Mouse (Mus musculus) heart, embryonic 14.5 days (tissue): Measurements from ENCODE around the gene Snx29. TPM values are rescaled to one million over a fixed set of nuclear protein-coding genes. Genes with fewer than 3 reads are reported as not detected.

Source experiments
- ATAC-seq: fragments of 200-750 bp; cut with Nextera tagmentation; 2 replicates; pipeline ENCODE4 v1.8.0; 2017; ENCODE audit warnings: low read depth, moderate TSS enrichment; ENCODE audit not compliant: insufficient number of reproducible peaks, insufficient read depth, low FRiP score
- H3K27ac ChIP-seq, 2 experiments: fragments of 200-500 bp in 1 of 2; fragments of 300-500 bp in 1 of 2; sonication (generic) in 1 of 2; replicated peaks in 1 of 2; 2 replicates each; pipeline ENCODE4 v1.5.1; 2012 to 2014; ENCODE audit warnings: low read depth in 2 of 2, low read length in 2 of 2, control low read depth in 1 of 2, mild to moderate bottlenecking in 1 of 2, mixed read lengths in 1 of 2; ENCODE audit not compliant: control insufficient read depth in 1 of 2, insufficient read depth in 1 of 2
- H3K27me3 ChIP-seq: fragments of 300-500 bp; sonication (generic); 2 replicates; pipeline ENCODE4 v1.6.1; 2014; ENCODE audit warnings: mild to moderate bottlenecking, low read length, control low read depth; ENCODE audit not compliant: control insufficient read depth, insufficient read depth
- H3K36me3 ChIP-seq: fragments of 300-500 bp; sonication (generic); 2 replicates; pipeline ENCODE4 v1.6.1; 2014; ENCODE audit warnings: mild to moderate bottlenecking, control low read depth, low read length, mixed read lengths; ENCODE audit not compliant: control insufficient read depth, insufficient read depth
- H3K4me1 ChIP-seq, 2 experiments: fragments of 200-500 bp in 1 of 2; fragments of 300-500 bp in 1 of 2; sonication (generic) in 1 of 2; 2 replicates each; pipeline ENCODE4 v1.6.1; 2012 to 2014; ENCODE audit warnings: low read length in 2 of 2, control low read depth in 1 of 2, mixed read lengths in 1 of 2; ENCODE audit not compliant: control insufficient read depth in 2 of 2, insufficient read depth in 2 of 2
- H3K4me2 ChIP-seq: fragments of 300-500 bp; sonication (generic); 2 replicates; pipeline ENCODE4 v1.6.1; 2014; ENCODE audit warnings: mild to moderate bottlenecking, low read length
- H3K4me3 ChIP-seq, 2 experiments: fragments of 200-500 bp in 1 of 2; fragments of 300-500 bp in 1 of 2; sonication (generic) in 1 of 2; 2 replicates each; pipeline ENCODE4 v1.5.1; 2012 to 2014; ENCODE audit warnings: low read length in 2 of 2, mild to moderate bottlenecking in 2 of 2, control low read depth in 1 of 2, low read depth in 1 of 2, moderate library complexity in 1 of 2; ENCODE audit not compliant: control insufficient read depth in 1 of 2, insufficient read depth in 1 of 2
- H3K9ac ChIP-seq: fragments of 300-500 bp; sonication (generic); 2 replicates; pipeline ENCODE4 v1.6.1; 2014; ENCODE audit warnings: mild to moderate bottlenecking, low read length
- H3K9me3 ChIP-seq: fragments of 300-500 bp; sonication (generic); 2 replicates; pipeline ENCODE4 v1.6.1; 2016; ENCODE audit warnings: low read length, control low read depth; ENCODE audit not compliant: control insufficient read depth
- WGBS: fragments of 180-500 bp; shearing (Covaris S2); extraction: QIAGEN DNeasy Blood & Tissue Kit; methylation state at CpG from one replicate; pipeline ENCODE4 v1.1.7; 2014; 5-methylcytosine and 5-hydroxymethylcytosine counted together
- polyA plus RNA-seq: library from polyadenylated mRNA; unstranded; fragments of >200 nt; fragmentation: Nextera tagmentation; extraction: Ambion mirVana; gene quantifications from 2 replicates; pipeline ENCODE4 v1.2.1, GENCODE M21; 2014

Snx29 gene
- polyA plus RNA-seq, 1 experiment from 2014 or later, result 7.7 TPM

DNA sequence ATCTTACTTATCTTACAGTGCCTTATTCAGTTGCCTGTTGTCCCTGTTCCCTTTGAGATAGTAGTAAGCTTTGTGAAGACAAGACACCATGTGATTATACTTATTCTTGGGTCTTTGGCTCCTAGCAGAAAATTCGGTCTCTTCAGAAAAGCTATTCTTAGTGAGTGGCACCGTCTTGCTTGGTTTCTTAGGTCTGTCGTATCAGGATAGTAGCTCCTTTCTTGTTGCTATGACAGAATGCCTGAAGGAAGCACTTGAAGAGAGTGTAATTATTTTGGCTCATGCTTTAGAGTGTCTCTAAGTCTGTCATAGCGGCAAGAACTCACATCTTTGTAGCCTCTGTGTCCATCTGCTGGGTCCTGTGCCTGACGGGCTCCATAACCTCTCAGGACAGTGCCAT lies 57.3 kb downstream of the Snx29 start:
- H3K9me3 ChIP-seq, result no peaks in the 10 kb centered on the region
- H3K4me3 ChIP-seq, result no peak overlapping the region
- 86% methylated on average over 5 of the region's 5 CpGs for WGBS
- no peak overlapping the region for H3K4me2 ChIP-seq
- H3K27me3 ChIP-seq, result no peaks in the 10 kb centered on the region
- ATAC-seq, result no peak
- H3K4me1 ChIP-seq, result peaks cover 0 to 3% of the 10 kb centered on the region in 2 experiments; a peak in 1 of 4 replicates
- no peaks in the 10 kb centered on the region for H3K36me3 ChIP-seq
- no peak overlapping the region for H3K27ac ChIP-seq
- H3K9ac ChIP-seq, result no peak overlapping the region

DNA sequence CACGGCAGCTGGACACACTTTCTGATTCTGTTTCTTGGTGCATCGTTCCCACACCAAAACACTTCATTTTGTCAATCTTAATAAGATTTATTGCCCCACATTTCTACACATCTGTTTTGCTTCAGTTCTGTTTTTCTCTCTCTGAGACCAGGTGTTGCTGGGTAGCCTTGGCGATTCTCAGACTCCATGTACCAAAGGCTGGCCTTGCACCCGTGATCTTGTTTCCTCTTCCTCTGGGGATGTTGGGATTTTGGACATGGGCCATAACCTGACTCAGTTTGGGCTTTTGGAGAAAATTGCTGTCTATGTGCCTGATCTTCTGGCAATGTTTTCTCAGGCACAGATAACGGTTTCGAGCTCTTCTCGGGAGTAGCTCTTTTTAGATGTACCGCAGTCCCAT lies 58.2 kb downstream of the Snx29 start:
- H3K4me1 ChIP-seq, result peaks cover 0 to 3% of the 10 kb centered on the region in 2 experiments; a peak in 1 of 4 replicates
- no peak overlapping the region for H3K4me2 ChIP-seq
- H3K9ac ChIP-seq, result no peak overlapping the region
- H3K4me3 ChIP-seq, result no peak overlapping the region
- no peaks in the 10 kb centered on the region for H3K27me3 ChIP-seq
- ATAC-seq, result no peak
- no peaks in the 10 kb centered on the region for H3K9me3 ChIP-seq
- H3K36me3 ChIP-seq, result no peaks in the 10 kb centered on the region
- 81% methylated on average over 8 of the region's 8 CpGs for WGBS
- no peak overlapping the region for H3K27ac ChIP-seq

DNA sequence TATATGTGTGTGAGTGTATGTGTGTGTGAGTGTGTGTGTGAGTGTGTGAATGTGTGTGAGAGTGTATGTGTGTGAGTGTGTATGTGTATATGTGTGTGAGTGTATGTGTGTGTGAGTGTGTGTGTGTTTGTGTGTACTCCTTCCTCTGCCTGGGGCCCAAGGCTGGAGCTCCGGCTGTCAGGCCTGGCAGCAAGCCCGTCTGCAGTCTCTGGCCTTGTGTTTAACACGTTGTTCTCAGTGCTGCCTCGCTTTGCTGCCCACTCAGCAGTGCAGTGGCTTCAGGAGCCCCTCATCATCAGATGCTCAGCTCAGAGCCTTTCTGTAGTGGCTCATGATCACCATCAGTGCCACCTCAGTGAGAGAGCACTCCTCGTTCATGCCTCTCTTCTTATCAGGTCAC lies 61.7 kb downstream of the Snx29 start:
- H3K27me3 ChIP-seq, result no peaks in the 10 kb centered on the region
- H3K4me1 ChIP-seq, result peaks cover 5 to 8% of the 10 kb centered on the region in 2 experiments; a peak in 2 of 4 replicates
- H3K9me3 ChIP-seq, result no peaks in the 10 kb centered on the region
- H3K4me2 ChIP-seq, result no peak overlapping the region
- no peak overlapping the region for H3K9ac ChIP-seq
- H3K27ac ChIP-seq, result no peak overlapping the region
- H3K36me3 ChIP-seq, result no peaks in the 10 kb centered on the region
- H3K4me3 ChIP-seq, result no peak overlapping the region
- no peak for ATAC-seq
- WGBS, result 48% methylated on average over 5 of the region's 5 CpGs

DNA sequence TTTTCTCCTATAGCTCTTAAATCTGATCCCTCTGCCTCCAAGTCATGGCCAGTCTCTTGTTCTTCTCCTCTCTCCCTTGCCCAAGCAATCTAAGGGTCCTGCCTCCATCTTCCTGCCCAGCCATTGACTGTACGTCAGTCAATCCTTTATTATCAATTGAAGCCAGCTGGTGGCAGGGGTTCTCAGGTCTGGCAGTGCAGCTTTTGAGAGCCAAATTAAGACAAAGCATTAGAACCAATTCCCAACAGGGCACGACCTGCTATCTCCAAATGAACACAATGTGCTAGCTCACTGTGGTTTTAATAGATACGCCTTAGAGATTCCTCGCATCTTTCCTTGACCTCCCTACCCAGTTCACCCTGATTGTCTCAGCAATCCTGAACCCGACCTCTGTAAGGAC lies 62.4 kb downstream of the Snx29 start:
- no peak overlapping the region for H3K27ac ChIP-seq
- H3K36me3 ChIP-seq, result no peaks in the 10 kb centered on the region
- no peaks in the 10 kb centered on the region for H3K27me3 ChIP-seq
- no peak overlapping the region for H3K4me2 ChIP-seq
- no peak for ATAC-seq
- no peak overlapping the region for H3K4me3 ChIP-seq
- no peak overlapping the region for H3K9ac ChIP-seq
- 67% methylated on average over 5 of the region's 5 CpGs for WGBS
- no peaks in the 10 kb centered on the region for H3K9me3 ChIP-seq
- peaks cover 5 to 9% of the 10 kb centered on the region in 2 experiments; a peak in 2 of 4 replicates for H3K4me1 ChIP-seq

DNA sequence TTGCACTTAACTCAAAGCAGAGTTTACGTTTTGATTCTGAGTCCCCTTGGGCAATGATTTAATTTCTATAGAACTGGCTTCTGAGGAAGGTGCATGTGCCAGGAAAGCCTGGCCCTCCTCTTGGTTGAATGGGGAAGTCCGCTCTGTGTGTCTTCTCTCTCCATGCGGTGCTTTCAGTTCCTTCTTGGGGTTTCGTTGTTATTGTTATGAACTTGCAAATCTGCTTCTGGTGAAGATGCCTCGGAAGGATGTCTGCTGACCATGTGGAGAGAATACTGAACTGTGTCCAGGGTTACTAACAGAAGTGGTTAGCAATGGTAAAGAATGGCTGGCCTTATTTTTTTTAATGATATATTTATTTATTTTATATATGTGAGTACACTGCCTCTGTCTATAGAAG lies 63.1 kb downstream of the Snx29 start:
- Histone ChIP-seq H3K4me3 (no peak overlapping the region), H3K9me3 (no peaks in the 10 kb centered on the region), H3K36me3 (no peaks in the 10 kb centered on the region), H3K4me2 (no peak overlapping the region), H3K4me1 (peaks cover 5 to 9% of the 10 kb centered on the region in 2 experiments; a peak in 2 of 4 replicates), H3K27ac (no peak overlapping the region), H3K9ac (no peak overlapping the region), H3K27me3 (no peaks in the 10 kb centered on the region)
- 89% methylated on average over 5 of the region's 5 CpGs for WGBS
- no peak for ATAC-seq

DNA sequence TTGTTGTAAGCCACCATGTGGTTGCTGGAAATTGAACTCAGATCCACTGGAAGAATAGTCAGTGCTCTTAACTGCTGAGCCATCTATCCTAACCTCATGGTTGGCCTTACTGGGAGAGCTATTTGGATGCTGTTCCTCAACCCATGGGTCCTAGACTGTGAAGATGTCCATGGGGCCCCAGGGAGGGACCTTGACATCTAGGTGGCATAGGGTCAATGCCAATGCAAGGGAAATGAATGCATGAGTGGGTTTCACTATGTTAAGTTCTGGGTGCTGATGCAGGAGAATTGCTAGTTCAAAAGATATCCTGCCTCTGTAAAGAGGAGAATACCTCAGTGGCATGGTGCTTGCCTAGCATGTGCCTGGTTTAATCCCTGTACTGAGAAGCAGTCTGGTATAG lies 63.5 kb downstream of the Snx29 start:
- no peaks in the 10 kb centered on the region for H3K36me3 ChIP-seq
- H3K9ac ChIP-seq, result no peak overlapping the region
- H3K4me3 ChIP-seq, result no peak overlapping the region
- no peak overlapping the region for H3K4me2 ChIP-seq
- H3K4me1 ChIP-seq, result peaks cover 5 to 9% of the 10 kb centered on the region in 2 experiments; a peak in 2 of 4 replicates
- no peaks in the 10 kb centered on the region for H3K9me3 ChIP-seq
- no peak overlapping the region for H3K27ac ChIP-seq
- no peaks in the 10 kb centered on the region for H3K27me3 ChIP-seq
- no peak for ATAC-seq

DNA sequence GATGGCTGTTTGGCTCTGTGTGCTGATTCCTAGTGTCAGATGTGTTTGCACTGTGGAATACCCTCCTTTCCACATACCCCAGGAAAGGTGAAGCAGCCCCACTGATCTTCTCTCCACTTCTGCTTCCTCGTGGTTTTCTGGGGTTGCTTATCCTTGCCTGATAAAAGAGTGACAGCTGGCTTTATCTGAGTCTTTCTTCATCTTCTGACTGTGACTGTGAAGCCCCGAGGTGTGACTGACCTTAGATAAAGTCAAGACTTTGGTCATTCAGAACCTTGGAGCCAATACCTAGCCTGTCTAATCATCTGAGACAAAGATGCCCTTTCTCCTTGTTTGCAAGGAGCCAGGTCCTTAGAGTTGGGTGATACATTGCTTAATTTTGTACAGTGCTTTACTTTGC lies 65.4 kb downstream of the Snx29 start:
- no peak overlapping the region for H3K9ac ChIP-seq
- no peak overlapping the region for H3K4me2 ChIP-seq
- peaks cover 5 to 9% of the 10 kb centered on the region in 2 experiments; a peak in 2 of 4 replicates for H3K4me1 ChIP-seq
- no peaks in the 10 kb centered on the region for H3K27me3 ChIP-seq
- WGBS, result 11% methylated on average over 2 of the region's 2 CpGs
- ATAC-seq, result no peak
- H3K9me3 ChIP-seq, result no peaks in the 10 kb centered on the region
- H3K27ac ChIP-seq, result no peak overlapping the region
- H3K4me3 ChIP-seq, result no peak overlapping the region
- no peaks in the 10 kb centered on the region for H3K36me3 ChIP-seq

DNA sequence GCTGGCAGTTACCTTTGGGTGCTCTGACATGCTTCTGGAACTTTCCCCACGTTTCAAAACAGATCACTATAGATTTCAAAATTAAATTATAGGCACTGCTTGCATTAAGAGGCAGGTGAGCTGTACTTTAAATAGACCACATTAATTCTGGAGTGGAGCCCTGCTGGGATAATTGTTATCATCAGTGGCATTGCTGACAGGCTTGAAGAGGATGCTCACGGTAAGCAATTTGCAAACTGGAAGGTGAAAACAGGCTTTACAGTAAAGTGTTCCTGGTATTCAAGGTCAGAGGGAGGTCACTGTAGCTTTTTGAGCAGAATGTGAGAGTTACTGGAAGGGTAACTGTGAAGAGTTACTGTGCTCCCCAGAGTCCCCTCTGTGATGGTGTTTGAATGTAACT lies 66.6 kb downstream of the Snx29 start:
- WGBS, result 15% methylated on average over 2 of the region's 2 CpGs
- H3K9me3 ChIP-seq, result no peaks in the 10 kb centered on the region
- no peak overlapping the region for H3K9ac ChIP-seq
- no peak overlapping the region for H3K27ac ChIP-seq
- peaks cover 5 to 8% of the 10 kb centered on the region in 2 experiments; a peak in 2 of 4 replicates for H3K4me1 ChIP-seq
- H3K36me3 ChIP-seq, result no peaks in the 10 kb centered on the region
- H3K4me3 ChIP-seq, result no peak overlapping the region
- no peak overlapping the region for H3K4me2 ChIP-seq
- no peaks in the 10 kb centered on the region for H3K27me3 ChIP-seq
- no peak for ATAC-seq
